Mouse (Mus musculus) cerebellum, adult 2 months (tissue): ENCODE measurements around the gene Acsbg1.

Experiments used
- CTCF ChIP-seq: fragments of 200-500 bp; IDR thresholded peaks from 2 replicates; pipeline ENCODE4 v1.5.1; 2011; ENCODE audit warnings: low read depth, mild to moderate bottlenecking, control low read depth, low read length, moderate library complexity, borderline replicate concordance; ENCODE audit not compliant: insufficient read depth
- POLR2A ChIP-seq: fragments of 200-500 bp; IDR thresholded peaks from 2 replicates; pipeline ENCODE4 v1.6.1; 2011; ENCODE audit warnings: low read length, control low read depth, borderline replicate concordance; ENCODE audit not compliant: insufficient read depth

DNA sequence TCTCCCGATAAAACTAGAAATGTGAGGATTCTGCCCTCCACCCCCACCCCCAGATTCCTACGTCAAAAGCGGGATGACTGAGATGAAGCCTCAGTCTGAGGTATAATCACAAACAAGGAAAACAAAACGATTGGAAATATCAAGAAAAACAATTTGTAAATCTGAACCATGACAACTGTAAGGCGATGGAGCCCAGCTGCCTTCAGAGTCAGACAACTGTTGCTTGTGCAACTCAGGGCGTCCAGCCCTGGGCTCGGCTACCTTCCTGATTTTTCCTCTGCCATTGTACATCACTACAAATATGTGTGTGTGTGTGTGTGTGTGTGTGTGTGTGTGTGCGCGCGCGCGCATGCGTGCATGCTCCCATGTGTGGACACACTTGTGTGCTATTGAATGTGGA is 12.2 kb upstream of the Acsbg1 start:
- TF ChIP-seq CTCF (no peak), POLR2A (no peak)
